Mouse (Mus musculus): ENCODE data around the gene Ccdc77.

- TF ChIP-seq POLR2A (IDR thresholded peaks at IDR 0.05; ENCODE audit: low read depth, low read length) (no peak), ZMIZ1 (IDR thresholded peaks at IDR 0.05; ENCODE audit: low read depth, low read length) (no peak), ETS1 (conservative IDR thresholded peaks at IDR 0.05; ENCODE audit: low read depth, low read length) (no peak), CTCF (conservative IDR thresholded peaks at IDR 0.05 in 1 of 2, IDR thresholded peaks at IDR 0.05 in 1 of 2; ENCODE audit: low read depth in 2 of 2, low read length in 2 of 2) (no peak), EP300 (IDR thresholded peaks at IDR 0.05; ENCODE audit: low read length) (no peak), MYC (IDR thresholded peaks at IDR 0.05; ENCODE audit: low read depth, low read length) (no peak), MAX (IDR thresholded peaks at IDR 0.05; ENCODE audit: low read length) (no peak), CHD2 (IDR thresholded peaks at IDR 0.05; ENCODE audit: low read length) (no peak), USF2 (conservative IDR thresholded peaks at IDR 0.05; ENCODE audit: low read depth, low read length) (no peak), HCFC1 (IDR thresholded peaks at IDR 0.05; ENCODE audit: low read depth, low read length) (no peak), RAD21 (IDR thresholded peaks at IDR 0.05; ENCODE audit: low read depth, low read length) (no peak), PAX5 (IDR thresholded peaks at IDR 0.05; ENCODE audit: low read length) (no peak), E2F4 (IDR thresholded peaks at IDR 0.05; ENCODE audit: insufficient replicate concordance, low read depth, low read length) (no peak)
Observed at GRCm38 (mm10) chr6:120288541-120288940, 75.6 kb downstream of the Ccdc77 start.
